Mouse (Mus musculus): ENCODE results near the gene Olfr54.

GRCm38 (mm10) chr11:51013936-51014335 is at the start of gene Olfr54:
- TF ChIP-seq CTCF (IDR thresholded peaks at IDR 0.05; ENCODE audit: low read depth, low read length): no peak
- TF ChIP-seq POLR2A (IDR thresholded peaks at IDR 0.05; ENCODE audit: extremely low read depth, insufficient read depth, low read length): no peak

Measured in liver, adult 2 months (tissue).